Mouse (Mus musculus) monocyte, adult 2 months (primary cell): ENCODE data around the gene Bnc2.

Experiments used
- DNase-seq, 2 experiments: peaks; one replicate each; pipeline ENCODE4 v3.0.0; 2022; ENCODE audit warnings: low spot score in 2 of 2, low read depth in 1 of 2

The Bnc2 gene

GRCm38 (mm10) chr4:84510466-84510865 is 164.6 kb downstream of the Bnc2 start:
- DNase-seq = no peak

DNA sequence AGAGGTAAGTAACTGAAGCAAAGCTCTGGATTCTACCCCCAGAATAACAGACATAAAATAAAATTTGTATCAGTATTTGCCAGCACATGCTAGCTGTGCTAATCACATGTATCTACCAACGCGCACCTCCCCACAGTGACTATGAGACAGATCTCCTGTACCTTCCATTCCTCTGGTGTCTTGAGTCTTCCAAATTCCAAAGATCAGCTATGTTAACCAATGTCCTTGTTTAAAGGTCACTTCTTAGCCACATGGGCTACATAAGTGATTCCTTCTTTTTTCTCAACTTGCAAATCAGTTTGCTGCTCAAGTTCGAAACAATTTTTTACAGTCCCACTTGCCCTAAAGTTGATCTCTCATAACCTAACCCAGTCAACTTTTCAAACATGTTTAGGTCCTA is 167.5 kb downstream of the Bnc2 start:
- DNase-seq = no peak

DNA sequence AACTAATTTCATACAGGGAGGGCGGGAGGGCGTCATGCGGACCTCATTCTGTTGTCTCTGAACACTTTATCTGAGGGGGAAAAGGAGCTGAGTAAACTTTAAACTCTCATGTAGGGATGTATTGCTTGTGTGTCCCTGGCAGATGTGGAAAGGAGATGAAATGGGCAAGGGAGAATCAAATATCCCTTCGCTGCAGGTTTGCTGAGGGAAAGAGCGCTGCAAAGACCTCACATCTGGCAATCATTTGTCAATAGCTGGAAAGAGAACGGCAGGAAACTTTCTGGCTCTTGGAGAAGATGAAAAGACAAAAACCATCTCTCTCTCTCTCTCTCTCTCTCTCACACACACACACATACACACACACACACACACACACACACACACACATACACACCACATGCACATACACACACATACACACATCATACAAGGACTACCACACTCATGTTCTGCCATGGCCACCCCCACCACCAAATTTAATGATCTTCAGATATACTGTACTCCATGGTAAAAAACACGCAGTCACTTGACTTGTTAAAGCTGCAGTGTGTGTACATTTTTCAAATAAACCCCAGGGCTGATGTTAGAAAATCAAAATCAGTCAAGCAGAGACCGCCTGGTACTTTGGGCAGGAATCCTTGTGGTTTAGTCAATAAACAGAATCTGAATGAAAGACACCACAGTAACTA is 172.3 kb downstream of the Bnc2 start:
- DNase-seq = no peak

GRCm38 (mm10) chr4:84500796-84501349 is 174.2 kb downstream of the Bnc2 start:
- no peak for DNase-seq

DNA sequence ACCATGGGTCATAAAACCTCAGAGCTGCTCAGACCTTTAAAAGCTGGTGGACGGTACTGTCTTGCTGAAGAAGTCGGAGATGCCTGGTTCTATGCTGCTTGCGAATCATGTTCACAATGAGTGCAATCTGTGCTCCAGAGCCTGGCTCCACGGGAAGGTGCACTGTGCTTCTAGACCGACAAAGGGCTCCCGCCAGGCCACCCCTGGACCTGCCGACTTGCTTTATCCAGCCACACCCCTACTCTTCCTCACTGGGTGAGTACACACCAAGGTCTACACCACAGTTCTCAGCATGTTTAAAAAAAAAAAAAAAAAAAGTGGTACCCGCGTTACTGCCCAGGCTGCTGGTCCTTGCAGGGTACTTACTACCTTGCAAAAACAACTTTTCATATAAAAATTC is 174.8 kb downstream of the Bnc2 start:
- no peak for DNase-seq

DNA sequence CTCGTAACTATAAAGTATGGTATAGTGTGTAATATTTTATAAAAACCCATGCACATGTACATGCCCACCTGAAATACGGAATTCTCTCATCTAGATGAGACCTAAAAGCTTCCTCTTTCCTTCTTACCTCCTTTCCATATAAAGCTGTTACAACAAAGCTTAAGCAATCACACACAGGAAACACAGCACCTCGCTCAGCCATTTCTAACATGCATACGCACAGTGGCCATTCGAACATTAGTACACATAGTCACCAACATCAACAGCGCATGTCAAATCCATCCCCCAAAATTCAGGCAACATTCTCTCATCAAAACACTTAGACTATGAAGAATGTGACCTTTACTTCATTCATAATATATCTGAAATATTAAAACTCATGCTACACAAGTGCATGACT is 176.6 kb downstream of the Bnc2 start:
- no peak for DNase-seq

GRCm38 (mm10) chr4:84488323-84488722 is 186.8 kb downstream of the Bnc2 start:
- no peak for DNase-seq

DNA sequence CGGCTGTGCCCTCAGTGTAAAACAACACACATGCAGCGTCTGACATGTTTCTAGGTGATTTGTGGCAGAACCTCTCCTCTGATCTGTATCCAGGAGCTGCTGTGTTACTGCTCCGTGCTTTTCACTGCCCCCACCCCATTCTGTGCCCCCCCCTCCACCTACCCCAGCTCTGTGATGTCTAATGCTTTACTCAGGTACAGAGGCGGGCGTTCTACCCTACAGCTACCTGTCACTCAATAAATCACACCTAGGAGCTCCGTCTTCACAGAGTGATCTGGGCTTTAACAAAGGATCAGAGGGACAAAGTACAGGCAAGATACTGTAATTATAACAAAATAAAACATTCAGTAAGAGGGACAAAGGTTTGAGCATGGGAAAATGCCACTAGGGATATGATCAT is 192.4 kb downstream of the Bnc2 start:
- DNase-seq = no peak

DNA sequence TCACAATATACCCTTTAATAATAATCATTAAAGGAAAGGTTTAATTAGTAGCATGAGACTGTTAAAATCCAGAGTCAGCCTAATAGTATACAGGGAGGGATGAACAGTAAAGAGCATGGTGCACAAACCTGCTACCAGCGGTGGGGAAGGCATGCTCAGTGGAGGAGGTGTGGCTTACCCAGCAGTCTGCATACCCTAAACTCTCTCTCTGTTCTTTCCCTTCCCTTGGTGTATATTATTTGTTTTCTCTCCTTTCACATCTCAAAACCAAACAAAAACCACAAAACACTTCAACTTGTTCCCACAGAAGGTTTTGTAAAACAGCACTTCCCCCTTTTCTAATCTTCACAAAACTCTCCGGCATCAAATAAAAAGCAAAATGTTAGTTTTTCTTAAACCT is 202.4 kb downstream of the Bnc2 start:
- DNase-seq = no peak

DNA sequence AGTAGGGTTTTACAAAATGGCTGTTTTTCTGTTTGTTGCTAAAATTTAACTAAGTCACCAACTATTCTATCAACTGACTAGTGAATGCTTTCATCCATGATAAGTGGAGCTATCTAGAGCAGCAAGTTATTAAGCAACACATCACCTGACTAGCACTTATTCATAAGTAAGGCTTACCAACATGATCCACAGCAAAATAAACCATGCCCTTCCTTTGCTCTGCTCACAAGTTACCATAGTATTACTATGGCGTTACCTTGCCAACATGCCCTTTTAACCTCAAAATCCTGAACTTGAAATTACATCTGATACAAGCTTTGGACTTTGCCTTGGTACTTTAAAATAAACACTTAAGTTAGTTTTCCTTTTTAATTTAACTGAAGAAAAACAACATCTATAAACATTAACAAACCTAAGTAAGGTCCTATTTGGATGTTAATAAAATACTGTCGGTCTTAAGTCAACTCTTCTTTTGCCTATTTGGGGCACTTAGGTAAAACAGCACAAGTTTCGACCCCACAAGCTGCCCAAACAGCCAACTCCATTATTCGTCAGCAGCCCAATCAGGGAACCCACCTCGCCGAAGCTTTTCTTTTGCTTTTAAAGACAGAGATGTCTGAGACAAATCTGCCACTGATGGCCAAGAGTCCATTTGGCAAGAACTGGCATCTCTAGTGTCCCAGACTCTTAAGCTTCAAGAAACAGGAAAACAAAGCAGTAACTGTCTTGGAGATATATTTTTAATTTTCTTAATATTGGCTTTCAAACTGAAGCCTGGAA is 204.8 kb downstream of the Bnc2 start:
- no peak for DNase-seq

DNA sequence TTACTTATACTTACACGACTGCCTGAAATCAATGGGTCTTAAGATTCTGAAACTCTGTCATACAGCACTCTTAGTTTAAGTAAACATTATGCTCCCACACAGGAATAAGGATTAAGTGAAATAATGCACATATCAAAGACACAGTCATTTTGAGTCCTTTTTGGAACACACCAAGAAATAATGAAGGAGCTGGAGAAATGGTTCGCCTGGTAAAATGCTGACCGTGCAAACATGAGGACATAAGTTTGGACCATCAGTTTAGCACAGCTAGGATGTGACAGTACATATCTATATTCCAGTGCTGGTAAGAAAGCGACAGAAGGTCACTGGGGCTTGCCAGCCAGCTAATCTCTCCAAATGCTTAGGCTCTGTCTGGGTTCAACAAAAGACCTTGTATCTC is 205.7 kb downstream of the Bnc2 start:
- DNase-seq = no peak

- DNase-seq = no peak
These were observed 207.4 kb downstream of the Bnc2 start for GRCm38 (mm10) chr4:84467722-84468121.

DNA sequence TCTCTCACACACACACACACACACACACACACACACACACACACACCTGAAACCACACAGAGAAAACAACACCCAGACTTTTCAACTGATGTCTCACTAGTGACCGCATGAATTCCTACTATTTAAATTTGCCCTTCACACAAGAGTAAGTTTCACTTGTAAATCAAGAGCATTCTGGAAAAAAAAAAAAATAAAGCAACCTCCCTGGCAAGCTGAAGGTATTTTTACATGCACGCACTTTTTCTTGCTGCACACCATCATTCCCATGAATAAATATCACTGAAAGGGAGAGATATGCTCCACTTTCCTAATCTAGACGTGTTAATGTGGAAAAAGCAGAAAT is 216.9 kb downstream of the Bnc2 start:
- no peak for DNase-seq

- no peak for DNase-seq
These were observed 217.4 kb downstream of the Bnc2 start for GRCm38 (mm10) chr4:84457512-84458217.

DNA sequence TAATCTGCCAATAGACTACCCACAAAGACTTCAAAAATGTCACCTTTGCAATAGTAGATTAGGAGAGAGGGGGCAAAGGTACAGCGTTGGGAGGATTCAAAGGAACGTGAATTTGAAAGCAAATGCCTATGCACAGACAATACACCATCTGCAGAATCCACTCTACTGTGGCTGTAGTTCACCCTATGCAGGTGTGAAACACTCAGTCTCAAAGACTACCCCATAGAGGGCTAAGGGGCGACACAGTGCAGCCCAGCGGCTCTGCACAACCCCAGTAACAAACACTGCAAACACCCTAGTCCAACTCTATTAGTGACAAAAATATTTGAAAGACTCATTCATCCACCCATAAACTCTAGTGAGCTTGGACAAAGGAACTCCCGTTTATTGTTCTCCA is 218.2 kb downstream of the Bnc2 start:
- DNase-seq = no peak

DNA sequence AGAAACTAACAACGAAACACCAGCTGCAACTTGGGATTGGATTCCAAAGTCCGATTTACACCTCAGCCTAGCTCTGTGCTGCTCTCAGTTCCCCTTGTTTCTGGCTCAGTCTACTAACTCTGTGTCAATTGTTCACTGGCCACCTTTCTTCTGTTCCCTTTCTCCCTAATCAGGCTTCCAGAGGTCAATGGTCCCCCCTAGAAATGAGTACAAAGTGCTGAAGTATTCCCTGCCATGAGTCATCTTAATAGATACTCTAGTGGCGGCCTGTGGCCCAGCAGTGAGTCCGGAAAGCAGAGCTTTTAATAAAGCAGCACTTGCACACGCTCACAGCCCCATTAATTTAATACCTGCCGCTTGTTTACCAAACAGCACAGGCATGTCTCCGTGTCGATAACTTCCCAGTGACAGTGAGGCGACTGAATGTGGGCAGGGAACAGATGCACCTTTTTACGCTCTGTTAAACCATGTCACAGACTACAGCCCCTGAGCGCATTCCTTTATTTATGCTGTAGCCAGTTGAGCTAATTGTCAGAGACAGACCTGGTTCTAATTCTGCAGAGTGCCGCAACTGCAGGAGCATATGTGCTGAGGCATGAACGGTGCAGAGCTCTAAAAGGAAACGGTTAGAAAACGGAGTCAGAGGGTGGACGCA is 218.8 kb downstream of the Bnc2 start:
- no peak for DNase-seq

DNA sequence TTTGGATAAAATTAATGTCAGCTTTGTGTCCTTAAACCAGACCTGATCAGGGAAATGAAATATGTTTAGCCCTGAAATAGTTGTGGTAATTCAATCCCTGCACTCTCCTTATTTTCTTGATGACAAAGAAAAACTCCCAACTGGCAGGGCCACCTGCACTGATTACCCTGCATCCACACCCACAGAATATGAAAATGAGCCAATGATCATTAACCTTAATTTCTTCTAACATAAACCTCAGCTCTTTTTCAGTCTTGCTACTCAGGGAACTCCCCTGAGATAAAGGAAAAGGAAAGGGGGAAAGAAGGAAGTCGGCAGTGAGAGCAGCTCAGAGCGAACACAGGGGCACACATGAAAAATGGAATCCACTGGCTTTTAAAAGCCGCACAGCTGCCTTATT is 220.6 kb downstream of the Bnc2 start:
- no peak for DNase-seq

DNA sequence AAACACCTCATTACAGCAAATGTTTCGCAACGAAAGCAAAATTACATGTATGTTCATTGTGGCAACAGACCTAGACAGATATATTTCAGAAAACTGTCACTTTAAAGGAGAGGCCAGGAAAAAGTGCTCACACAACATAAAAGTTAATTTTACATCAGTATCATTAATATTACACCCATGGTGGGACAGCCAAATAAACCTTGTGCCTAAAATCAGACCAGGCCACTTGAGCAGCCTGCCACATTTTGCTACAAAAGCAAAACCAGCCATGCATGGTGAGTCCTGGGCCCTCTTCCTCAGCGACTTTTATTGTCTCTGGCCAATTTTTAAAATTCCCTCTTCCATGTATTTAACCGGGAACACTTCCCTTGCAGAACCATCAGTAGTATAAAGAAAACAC is 221.5 kb downstream of the Bnc2 start:
- no peak for DNase-seq

DNA sequence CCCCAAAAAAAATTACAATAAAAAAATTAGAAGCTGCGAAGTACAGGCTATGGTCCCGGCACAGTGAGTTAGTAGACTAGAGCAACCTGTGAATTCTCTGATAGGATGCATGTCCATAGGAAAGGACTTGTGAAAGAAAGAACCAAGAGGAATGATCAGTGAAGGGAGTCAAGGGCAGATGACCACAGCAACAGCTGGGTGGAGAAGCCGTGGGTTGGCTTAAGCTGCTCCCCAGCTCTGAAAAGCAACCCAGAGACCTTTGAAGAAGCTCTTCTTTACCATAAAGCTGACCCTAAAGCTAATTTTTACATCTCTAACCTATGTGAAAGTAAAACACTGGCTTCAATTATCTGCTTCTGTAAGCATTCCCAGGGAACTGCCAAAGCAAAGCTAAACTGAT is 222.4 kb downstream of the Bnc2 start:
- DNase-seq = no peak

DNA sequence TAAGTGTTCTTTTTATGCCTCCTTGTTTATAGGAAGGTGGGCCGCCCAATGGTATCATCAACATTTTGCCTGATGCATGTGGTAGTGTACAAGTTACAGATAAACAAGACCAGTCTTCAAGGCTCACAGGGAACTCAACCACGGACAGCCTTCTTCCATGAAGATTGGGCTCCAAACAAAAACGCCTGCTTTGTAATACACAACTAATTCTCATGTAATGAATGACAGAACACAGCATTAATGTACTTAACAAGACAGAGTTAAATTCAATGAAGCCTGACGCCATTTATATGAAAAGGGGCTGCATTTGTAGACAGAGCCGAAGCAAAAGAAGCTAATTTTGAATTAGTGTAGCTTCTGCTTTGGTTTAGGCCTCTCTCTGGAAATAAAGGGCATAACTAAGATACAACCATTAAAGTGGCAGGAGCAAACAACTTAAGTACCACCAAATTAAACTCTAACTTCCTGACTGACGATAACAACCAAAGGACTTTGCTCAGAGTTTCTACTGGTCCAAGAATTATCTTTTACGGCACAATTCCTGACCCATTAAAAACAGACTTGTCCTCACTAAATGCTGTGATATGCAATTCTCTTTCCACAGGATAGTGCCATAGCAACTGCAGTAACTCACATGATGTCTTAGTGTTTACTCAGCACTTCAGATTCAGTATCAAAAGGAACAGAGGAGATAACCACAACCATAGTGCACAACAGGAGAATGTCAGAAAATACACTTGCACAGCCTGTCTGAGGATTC is 225.6 kb downstream of the Bnc2 start:
- DNase-seq = no peak

- DNase-seq = no peak
These were observed 241.8 kb downstream of the Bnc2 start for GRCm38 (mm10) chr4:84433324-84433723.
